Mouse (Mus musculus) frontal cortex, postnatal 25 days (tissue): ENCODE results near the gene Hist1h2ba.

ENCODE experiments used
- DNase-seq, 2 experiments: peaks; one replicate each; pipeline ENCODE4 v3.0.0; 2022; ENCODE audit warnings: low spot score in 2 of 2

The Hist1h2ba gene

GRCm38 (mm10) chr13:23933421-23934210, at the start of gene Hist1h2ba:
Gene Hist1h2ba (minus strand): TSS chr13:23934156.
- DNase-seq: no peak

GRCm38 (mm10) chr13:23972271-23972670, 38.3 kb upstream of the Hist1h2ba start:
- no peak for DNase-seq

GRCm38 (mm10) chr13:23971870-23972269, 37.9 kb upstream of the Hist1h2ba start:
- no peak for DNase-seq

GRCm38 (mm10) chr13:23964909-23965308, 31.0 kb upstream of the Hist1h2ba start:
- DNase-seq: no peak

GRCm38 (mm10) chr13:23959776-23960175, 25.8 kb upstream of the Hist1h2ba start:
- DNase-seq: no peak

- DNase-seq: no peak
These were observed 17.0 kb upstream of the Hist1h2ba start for GRCm38 (mm10) chr13:23950928-23951327.

GRCm38 (mm10) chr13:23949484-23950246, 15.7 kb upstream of the Hist1h2ba start:
- no peak for DNase-seq

- no peak for DNase-seq
These were observed 12.3 kb upstream of the Hist1h2ba start for GRCm38 (mm10) chr13:23946254-23946653.

GRCm38 (mm10) chr13:23942861-23943260, 8.9 kb upstream of the Hist1h2ba start:
- no peak for DNase-seq

- no peak for DNase-seq
These were observed 6.3 kb upstream of the Hist1h2ba start for GRCm38 (mm10) chr13:23940291-23940690.

GRCm38 (mm10) chr13:23938699-23939098, 4.7 kb upstream of the Hist1h2ba start:
- peak in 1 of 2 experiments; percentile 10 for DNase-seq

GRCm38 (mm10) chr13:23934211-23934520, 210 bp upstream of the Hist1h2ba start, which contains the start of gene Hist1h2aa:
Gene Hist1h2aa (plus strand): TSS chr13:23934462.
- no peak for DNase-seq

- DNase-seq: no peak
These were observed 3.1 kb downstream of the Hist1h2ba start for GRCm38 (mm10) chr13:23930904-23931303.

- DNase-seq: no peak
These were observed 3.5 kb downstream of the Hist1h2ba start for GRCm38 (mm10) chr13:23930461-23930860.

- DNase-seq: no peak
These were observed 5.3 kb downstream of the Hist1h2ba start for GRCm38 (mm10) chr13:23928637-23929036.

- DNase-seq: no peak
These were observed 8.2 kb downstream of the Hist1h2ba start for GRCm38 (mm10) chr13:23925792-23926191.

GRCm38 (mm10) chr13:23917674-23918073, 16.3 kb downstream of the Hist1h2ba start:
- no peak for DNase-seq

GRCm38 (mm10) chr13:23916132-23916531, 17.8 kb downstream of the Hist1h2ba start:
- DNase-seq: no peak

GRCm38 (mm10) chr13:23914376-23915167, 19.4 kb downstream of the Hist1h2ba start, which contains the start of gene Slc17a4:
Gene Slc17a4 (minus strand): TSS chr13:23915009.
- DNase-seq: no peak

- DNase-seq: no peak
These were observed 20.1 kb downstream of the Hist1h2ba start for GRCm38 (mm10) chr13:23913791-23914306.

GRCm38 (mm10) chr13:23911335-23911734, 22.6 kb downstream of the Hist1h2ba start:
- DNase-seq: no peak

- DNase-seq: no peak
These were observed 23.8 kb downstream of the Hist1h2ba start for GRCm38 (mm10) chr13:23910121-23910520.
